Mouse (Mus musculus): ENCODE measurements at regions not wholly inside any gene's neighbourhood (a gene's known extent, or its start where the extent isn't known, plus 50 kb on each side); places are given as distances from the start of the nearest gene placed in this dataset.

DNA sequence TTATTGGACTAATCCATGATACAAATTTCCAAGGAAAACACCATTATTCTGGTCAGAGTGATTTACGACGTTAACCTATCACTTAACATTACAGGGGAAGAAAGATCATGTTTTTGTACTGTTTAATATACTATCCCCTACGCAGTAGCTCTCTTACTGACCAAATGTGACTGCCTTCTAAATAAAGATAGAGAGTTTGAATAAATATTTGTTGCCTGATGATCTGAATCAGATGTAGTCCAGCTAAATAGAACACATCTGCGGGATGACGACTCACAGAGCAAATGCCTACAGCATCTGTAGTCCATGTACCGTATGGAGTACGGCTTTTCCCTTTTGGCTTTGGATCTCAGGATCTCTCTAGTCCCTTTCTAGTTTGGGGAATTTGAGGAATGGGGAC lies 171.9 kb upstream of the Tenm3 start:
- no peak for DNase-seq (ENCODE audit: low spot score)

DNA sequence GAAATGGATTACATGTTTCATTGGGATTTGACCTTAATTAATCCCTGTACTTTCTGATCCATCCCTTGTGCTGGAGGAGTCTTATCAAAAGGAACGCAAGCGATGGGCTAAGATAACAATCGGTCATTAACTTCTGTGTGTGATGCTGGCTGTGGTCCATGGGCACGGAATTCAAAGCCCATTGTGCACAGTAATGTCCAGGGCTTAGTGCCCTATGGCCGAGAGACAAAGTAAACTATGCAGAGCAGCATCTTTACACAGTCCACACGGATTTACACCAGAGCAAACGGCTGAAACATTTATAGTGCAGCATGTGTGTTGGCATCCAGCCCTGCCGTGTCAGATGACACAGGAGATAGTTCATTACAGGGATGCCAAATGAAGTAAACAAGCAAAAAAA lies 171.4 kb upstream of the Tenm3 start:
- DNase-seq (ENCODE audit: low spot score): no peak

DNA sequence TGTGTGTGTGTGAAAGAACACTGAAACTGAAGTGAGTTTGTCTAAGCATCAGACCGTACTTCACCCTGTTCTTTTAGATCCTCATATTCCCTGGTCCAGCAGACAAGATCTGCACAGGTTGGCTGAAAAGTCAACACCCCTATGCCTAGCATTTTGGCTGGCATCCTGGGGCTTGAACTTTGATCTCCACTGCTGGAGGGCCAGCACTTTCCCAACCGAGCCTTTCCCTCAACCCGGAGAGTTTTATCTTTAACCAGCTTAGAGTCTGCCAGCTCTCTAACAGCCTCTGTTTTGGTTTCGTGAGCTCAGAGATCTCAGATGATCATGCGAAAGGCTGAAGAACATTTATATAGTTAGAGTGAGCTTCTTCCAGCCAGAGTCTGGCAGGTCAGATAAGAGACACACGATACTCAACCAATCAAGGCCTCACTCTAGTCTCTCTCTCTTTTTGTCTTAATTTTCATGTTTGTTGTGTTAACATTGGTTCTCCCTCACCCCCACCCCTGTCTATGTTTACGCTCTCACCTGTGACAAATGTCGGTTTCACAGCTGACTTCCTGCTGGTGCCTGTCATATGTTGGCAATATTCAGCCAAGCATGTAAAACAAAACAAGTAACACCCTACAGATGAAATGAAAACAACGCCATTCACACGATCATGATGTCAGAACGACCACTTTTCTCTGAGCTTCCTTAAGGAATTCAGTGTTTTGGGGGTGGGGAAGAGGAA lies 162.7 kb upstream of the Tenm3 start:
- DNase-seq (ENCODE audit: low spot score): no peak

DNA sequence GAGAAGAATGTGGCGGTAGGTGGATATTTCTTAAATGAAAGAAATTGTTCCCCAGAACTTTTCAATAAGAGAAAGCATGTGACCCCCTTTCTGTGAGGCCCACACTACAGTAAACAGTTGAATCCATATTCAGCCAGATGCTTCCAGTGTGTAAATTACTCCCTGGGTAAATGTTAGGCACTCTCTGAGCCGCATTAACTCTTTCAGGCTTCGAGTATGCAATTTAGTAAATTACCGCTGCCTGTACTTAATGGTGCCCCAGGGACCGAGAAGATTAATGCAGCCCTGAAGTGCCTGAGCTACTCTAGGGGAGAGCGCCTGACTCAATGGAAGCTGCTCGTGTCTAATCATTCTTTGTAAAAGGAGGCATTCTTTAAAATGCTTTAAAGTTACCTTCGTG lies 137.9 kb upstream of the Tenm3 start:
- DNase-seq (ENCODE audit: low spot score): no peak

DNA sequence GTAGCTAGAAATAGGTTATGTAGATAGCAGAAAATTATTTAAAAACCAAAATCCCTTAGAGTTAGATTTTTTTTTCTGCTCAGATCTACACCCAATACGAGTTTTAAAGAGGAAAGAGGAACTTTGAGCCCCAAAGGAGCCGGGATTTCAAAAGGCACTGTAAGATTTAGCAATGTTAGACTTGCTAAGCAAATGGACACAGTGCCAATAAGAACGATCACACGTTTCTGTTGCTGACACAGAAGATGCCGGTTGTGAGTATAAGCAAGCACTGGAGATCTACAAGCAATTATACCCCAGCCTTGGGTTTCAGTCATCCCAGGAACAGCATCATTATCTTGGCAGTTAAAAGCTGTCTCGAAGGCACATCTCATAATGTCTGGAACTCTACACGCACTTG lies 137.0 kb upstream of the Tenm3 start:
- no peak for DNase-seq (ENCODE audit: low spot score)

DNA sequence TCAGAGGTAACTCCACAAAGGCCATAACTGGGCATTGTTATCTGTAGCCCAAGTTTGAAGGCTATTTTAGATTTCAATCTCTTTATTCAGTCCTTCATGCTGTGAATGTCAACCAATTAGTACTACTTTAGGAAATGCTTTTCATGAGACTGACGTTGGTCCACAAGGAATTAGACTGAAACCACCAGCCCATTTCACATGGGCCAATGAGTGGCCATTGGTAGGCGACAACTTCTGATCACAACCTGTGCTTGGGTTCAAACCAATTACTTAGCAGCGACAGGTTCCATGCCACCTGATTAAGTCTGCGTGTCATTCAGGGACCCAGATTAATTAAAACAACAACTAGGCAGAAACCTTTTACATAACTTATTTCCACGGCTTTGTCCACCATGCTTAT lies 126.9 kb upstream of the Tenm3 start:
- DNase-seq (ENCODE audit: low spot score): no peak

DNA sequence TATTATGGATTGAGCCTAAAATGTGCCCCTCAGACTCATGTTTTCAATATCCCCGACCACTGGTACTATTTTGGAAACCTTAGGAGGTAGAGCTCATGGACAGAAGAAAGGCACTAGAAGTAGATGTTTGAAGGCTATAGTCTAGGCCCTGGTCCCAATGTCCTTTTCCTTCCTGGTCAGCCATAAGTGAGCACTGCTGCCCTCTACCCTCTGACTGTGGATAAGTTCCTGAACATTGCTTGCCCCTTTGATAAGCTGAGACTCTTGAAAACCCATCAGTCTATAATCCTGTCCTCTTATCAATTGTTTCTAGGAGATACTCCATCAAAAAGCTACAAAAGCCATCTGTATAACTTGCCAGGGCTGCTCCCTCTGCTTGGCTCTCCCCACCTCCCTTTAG lies 121.2 kb upstream of the Tenm3 start:
- DNase-seq (ENCODE audit: low spot score): no peak

DNA sequence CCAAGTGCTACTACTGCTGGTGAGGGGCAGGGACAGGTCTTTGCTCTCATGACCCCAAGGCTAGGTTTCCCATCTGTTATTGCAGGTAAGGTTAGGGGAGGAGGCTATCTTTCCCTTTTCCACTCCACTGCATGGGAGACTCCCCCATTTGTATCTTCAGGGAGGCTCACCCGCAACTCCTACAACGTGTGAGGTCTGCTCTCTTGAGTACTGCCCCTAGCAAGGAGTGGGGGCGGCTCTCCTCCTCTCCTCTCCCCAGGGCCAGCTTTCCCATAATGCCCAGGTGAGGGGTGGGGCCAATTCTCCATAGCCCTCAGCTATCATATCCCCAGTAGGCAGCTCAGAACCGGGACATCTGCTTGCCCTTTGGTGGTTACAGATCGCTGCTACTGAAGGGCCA lies 113.9 kb upstream of the Tenm3 start:
- no peak for DNase-seq (ENCODE audit: low spot score)

DNA sequence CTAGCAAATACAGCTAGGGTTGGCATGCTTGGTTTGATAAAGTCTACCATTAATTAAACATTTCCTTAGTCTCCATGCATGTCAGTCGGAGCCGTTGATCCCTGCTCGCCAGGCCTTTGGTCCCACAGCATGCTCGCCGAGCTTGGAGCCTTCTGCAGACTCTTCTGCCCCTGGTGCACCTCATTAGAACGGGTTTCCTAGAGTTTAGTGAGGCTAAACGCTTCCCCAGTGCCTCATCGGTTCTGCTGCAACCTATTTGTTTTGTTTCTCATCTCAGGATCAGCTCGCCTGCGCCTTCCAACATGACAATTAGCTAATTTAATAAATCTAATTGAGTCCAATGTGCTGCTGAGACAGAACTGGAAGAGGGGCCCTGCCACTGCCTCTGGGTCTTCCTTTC lies 107.7 kb upstream of the Tenm3 start:
- DNase-seq (ENCODE audit: low spot score): no peak

DNA sequence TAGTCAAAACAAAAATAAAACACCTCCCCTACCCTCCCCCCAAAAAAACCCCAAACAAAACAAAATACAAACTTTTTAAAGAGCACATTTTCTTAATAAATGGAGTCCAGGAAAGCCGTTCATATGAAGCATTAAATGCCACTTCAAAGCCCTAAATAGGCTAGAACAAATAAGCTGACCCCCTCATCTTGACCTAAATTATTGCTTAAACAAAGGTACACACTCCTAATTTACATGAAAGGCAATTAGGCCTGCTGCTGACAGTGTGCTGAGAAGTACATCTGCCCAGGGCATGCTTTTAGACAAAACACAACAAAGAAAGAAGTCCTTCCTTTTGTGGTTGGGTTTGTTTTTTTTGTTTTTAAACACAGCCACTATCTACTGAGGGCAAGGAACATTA lies 100.4 kb upstream of the Tenm3 start:
- DNase-seq (ENCODE audit: low spot score): no peak

DNA sequence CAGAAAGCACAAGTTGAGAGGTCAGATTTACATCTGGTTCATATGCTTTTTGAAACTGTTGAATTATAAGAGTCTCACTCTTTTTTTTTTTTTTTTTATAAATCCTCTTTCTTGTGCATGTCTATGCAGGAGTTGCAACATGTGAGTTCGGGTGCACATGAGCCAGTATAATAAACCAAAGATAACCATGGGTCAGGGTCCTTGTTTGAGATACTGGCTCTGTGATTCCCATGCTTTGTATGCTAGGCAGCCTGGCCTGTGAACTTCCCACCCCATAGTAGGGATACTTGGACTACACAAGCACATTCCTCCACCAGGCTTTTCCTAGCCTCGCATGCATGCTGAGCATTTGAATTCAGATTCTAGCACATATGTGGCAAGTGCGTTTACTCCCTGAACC lies 93.4 kb upstream of the Tenm3 start:
- no peak for DNase-seq (ENCODE audit: low spot score)

DNA sequence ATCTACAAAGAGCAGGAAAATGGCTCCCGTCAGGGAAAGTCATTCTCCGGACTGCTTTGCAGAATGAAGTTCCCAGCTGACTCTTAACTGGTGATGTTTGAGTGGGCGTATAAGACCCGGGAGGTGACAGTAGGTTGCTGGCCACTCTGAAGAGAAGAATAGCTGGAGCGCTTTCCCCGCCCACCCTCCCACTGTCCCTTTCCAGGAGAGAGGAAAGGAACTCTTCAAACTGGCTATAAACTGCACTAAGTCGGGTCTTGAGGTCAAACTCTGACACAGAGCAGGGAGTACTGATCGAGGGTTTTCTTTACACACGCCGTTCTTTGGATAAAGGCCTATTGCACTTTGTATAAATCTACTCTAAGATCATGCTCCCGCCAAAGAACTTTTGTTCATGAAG lies 83.4 kb upstream of the Tenm3 start:
- DNase-seq (ENCODE audit: low spot score): no peak

DNA sequence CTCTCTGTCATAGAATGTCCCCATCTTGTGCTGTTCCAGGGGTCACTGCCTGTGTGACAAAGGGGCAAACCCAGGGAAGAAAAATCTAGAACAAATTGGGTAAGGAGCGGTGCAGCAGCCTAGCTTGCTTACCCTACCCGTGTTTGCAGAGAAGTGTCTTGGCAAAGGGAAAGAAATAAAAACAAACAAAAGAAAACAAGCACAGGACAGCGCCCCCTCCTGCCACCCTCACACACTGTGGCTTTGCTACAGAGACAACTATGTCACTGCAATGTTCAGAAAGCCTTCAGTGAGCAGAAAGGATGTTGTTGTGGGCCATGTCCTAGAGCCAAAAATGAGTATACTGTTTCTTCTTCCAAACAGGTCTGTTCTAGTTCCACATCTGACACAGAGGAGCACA lies 71.5 kb upstream of the Tenm3 start:
- no peak for DNase-seq (ENCODE audit: low spot score)

DNA sequence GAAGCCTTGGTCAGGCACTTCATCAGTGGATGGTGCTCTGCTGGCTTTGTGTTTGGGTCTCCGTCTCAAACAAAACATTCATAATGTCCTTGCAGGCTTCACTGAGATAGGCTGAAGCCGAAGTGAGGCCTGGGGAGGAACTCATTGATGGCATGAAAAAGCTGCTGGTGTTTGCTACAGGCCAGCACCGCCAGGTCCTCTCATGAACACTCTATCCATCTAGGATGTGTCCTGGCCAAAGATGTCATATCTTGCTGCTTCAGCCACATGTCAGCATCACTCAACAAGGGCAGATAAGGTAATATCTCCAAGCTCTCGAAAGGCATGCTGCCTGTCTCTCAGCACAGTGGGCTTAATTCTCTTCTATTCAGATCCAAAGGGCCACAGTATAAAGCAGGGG lies 69.1 kb upstream of the Tenm3 start:
- no peak for DNase-seq (ENCODE audit: low spot score)

DNA sequence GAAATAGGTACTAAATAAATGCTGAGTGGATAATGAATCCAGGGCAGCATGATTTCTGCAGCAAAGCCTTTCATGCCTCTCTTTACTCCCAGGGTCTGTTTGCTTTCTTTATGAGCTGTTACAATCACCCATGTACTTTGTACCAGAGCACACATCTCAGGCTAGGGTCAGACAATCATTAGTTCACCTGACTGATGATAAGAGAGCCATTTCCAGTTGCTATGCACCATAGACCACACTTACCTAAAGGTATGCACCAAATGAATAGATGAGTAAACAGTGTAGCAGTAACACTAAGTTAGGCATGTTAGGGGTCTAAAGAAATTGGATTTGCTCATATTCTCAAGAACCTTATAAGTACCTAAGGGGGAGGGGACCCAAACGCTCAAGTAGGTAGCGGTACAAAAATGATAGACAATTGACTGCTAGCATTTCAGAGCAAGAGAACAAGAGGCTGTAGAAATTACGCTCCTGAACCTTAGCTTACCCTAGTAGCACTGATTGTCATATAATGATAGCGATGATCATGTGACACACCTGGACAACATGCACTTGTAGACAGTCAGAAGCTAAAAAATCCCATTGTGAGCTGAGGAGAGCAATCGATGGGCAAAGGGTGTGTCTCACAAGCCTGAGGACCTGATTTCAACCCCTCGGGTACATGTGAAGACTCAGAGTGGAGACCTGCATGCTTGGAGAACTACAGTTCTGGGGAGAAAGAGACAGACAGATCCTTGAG lies 58.1 kb upstream of the Tenm3 start:
- DNase-seq (ENCODE audit: low spot score): no peak

DNA sequence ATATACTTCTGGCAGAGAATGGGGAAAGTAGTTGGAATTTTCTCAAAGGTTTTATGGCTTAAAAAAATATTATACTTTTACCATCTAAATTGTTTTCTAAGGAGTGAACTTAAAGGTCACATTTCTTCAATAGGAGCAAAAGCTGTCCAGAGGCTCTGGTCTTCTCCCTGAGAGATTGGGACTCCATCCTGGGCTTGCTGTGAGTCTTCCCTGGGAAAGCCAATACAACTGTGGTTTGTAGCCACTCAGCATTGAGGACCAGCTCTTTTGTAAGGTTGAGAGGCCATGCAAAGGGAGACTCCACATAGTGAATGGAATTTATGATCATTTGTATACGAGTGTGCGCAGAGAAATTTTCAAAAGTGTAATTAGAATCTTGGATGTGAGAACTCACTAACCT lies 52.9 kb upstream of the Tenm3 start:
- DNase-seq (ENCODE audit: low spot score): no peak

DNA sequence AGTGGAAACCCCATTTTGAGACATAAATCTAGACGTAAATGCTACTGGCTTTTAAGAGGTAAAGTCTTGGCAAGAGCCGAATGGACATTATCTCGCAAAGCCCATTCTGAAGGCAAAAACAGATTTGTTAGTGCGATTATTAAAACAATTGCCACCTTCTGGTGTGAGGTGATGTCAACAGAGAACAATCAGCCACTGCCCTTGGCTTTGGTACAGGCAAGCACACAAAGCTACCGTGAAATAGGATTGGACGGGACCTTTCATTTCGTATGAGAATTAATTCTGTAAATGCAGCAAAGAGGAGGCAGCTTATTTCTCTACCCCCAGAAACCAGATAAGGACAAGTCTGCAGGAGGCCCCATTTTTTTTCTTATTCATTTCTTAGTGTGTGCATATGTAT lies 52.5 kb upstream of the Tenm3 start:
- DNase-seq (ENCODE audit: low spot score): no peak

DNA sequence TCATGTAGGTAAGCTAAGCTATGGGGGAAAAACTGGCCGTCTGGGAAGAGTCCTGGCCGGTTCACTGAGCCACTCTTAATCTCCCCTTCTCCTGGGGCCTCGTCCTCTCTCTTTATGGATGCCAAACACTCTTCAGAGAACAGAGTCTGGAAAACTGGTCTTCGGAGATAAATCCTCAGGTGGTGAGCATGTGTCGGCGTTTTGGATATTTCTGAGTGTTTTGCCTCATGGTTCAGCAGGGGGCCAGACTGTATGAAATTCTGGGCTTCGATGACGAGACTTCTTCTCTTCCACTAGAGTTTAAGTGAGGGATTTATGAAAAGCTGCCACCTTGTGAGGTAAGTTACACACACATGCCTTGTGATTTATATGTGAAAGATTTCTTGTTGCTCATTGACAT lies 51.8 kb upstream of the Tenm3 start:
- DNase-seq (ENCODE audit: low spot score): no peak

All from ovary, postnatal 36 days (tissue).